Mouse (Mus musculus): ENCODE data around the gene Pms2.

The Pms2 gene

GRCm38 (mm10) chr5:143909417-143910400, at the start of gene Pms2, which contains the start of gene Aimp2:
Gene Pms2 (plus strand): TSS chr5:143909964.
Gene Aimp2 (minus strand): TSS chr5:143909847.
- DNase-seq (ENCODE audit: low read depth), result peak; percentile 99

GRCm38 (mm10) chr5:143871547-143872169, 38.1 kb upstream of the Pms2 start:
- DNase-seq (ENCODE audit: low read depth), result no peak

- no peak for DNase-seq (ENCODE audit: low read depth)
These were observed 35.2 kb upstream of the Pms2 start for GRCm38 (mm10) chr5:143874571-143874970.

GRCm38 (mm10) chr5:143885274-143885673, 24.5 kb upstream of the Pms2 start:
- DNase-seq (ENCODE audit: low read depth), result no peak

- DNase-seq (ENCODE audit: low read depth), result no peak
These were observed 19.0 kb upstream of the Pms2 start for GRCm38 (mm10) chr5:143890741-143891140.

- DNase-seq (ENCODE audit: low read depth), result no peak
These were observed 17.4 kb upstream of the Pms2 start for GRCm38 (mm10) chr5:143892255-143892886.

- DNase-seq (ENCODE audit: low read depth), result peak; percentile 51
These were observed 16.4 kb upstream of the Pms2 start for GRCm38 (mm10) chr5:143893396-143893795.

- DNase-seq (ENCODE audit: low read depth), result no peak
These were observed 12.0 kb upstream of the Pms2 start, which contains the start of gene Ankrd61 for GRCm38 (mm10) chr5:143897635-143898330. Gene Ankrd61 (minus strand): TSS chr5:143897685.

GRCm38 (mm10) chr5:143902111-143902510, 7.7 kb upstream of the Pms2 start:
- no peak for DNase-seq (ENCODE audit: low read depth)

- no peak for DNase-seq (ENCODE audit: low read depth)
These were observed 6.0 kb upstream of the Pms2 start for GRCm38 (mm10) chr5:143903813-143904212.

- no peak for DNase-seq (ENCODE audit: low read depth)
These were observed 3.3 kb upstream of the Pms2 start for GRCm38 (mm10) chr5:143906429-143906828.

- peak; percentile 43 for DNase-seq (ENCODE audit: low read depth)
These were observed 838 bp upstream of the Pms2 start for GRCm38 (mm10) chr5:143908926-143909325.

- DNase-seq (ENCODE audit: low read depth), result no peak
These were observed 6.5 kb downstream of the Pms2 start for GRCm38 (mm10) chr5:143916221-143916620.

GRCm38 (mm10) chr5:143917418-143917817, 7.7 kb downstream of the Pms2 start:
- DNase-seq (ENCODE audit: low read depth), result peak; percentile 65

GRCm38 (mm10) chr5:143918120-143918519, 8.4 kb downstream of the Pms2 start:
- no peak for DNase-seq (ENCODE audit: low read depth)

- peak; percentile 46 for DNase-seq (ENCODE audit: low read depth)
These were observed 15.2 kb downstream of the Pms2 start for GRCm38 (mm10) chr5:143924781-143925452.

- no peak for DNase-seq (ENCODE audit: low read depth)
These were observed 18.1 kb downstream of the Pms2 start, which contains the start of gene Gm42421 for GRCm38 (mm10) chr5:143927875-143928274. Gene Gm42421 (plus strand): TSS chr5:143928175.

GRCm38 (mm10) chr5:143929291-143929690, 19.5 kb downstream of the Pms2 start:
- no peak for DNase-seq (ENCODE audit: low read depth)

GRCm38 (mm10) chr5:143930656-143931055, 20.9 kb downstream of the Pms2 start:
- no peak for DNase-seq (ENCODE audit: low read depth)

- no peak for DNase-seq (ENCODE audit: low read depth)
These were observed 22.3 kb downstream of the Pms2 start for GRCm38 (mm10) chr5:143931863-143932580.

Data from c-Kit-positive CD71-positive TER-119-negative erythroid progenitor cells, embryonic 14.5 days (primary cell).